Mouse (Mus musculus) ES-CJ7 (cell line): ENCODE data around the gene St6galnac3.
A peak's percentile ranks its signal among the peaks of the same experiment; 100 is the strongest.

Experiments
- DNase-seq: peaks from one replicate; pipeline ENCODE4 v3.0.0; 2011; ENCODE audit warnings: low read depth, low spot score

Gene St6galnac3

DNA sequence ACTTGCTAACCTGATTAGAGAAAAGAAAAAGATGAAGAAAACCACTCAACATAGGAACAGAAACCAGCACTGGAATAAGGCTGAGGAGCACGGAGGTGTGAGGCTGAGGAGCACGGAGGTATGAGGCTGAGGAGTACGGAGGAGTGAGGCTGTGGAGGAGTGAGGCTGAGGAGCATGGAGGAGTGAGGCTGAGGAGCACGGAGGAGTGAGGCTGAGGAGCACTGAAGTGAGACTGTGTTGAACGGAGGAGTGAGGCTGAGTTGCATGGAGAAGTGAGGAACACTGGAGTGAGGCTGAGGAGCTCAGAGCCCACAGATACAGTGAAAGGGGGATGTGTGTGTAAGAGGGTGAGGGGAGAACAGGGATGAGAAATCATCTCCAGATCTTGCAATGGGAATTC lies 564.3 kb downstream of the St6galnac3 start:
- DNase-seq, result no peak

DNA sequence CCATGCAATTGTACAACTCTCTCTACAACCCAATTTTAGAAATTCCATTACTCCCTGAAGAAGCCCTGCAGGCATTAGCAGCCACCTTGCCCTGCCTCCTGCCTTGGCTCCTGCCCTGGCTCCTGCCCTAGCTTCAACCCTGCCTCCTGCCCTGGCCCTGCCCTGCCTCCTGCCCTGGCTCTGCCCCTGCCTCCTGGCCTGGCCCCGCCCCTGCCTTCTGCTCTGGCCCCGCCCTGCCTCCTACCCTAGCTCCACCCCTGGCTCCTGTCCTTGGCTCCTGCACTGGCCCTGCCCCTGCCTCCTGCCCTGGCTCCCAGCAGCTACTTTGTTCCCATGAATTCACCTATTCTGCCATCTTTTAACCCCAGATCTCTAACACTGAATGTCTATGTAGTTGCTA lies 576.1 kb downstream of the St6galnac3 start:
- DNase-seq, result peak; percentile 14
